In the genomic region with DNA sequence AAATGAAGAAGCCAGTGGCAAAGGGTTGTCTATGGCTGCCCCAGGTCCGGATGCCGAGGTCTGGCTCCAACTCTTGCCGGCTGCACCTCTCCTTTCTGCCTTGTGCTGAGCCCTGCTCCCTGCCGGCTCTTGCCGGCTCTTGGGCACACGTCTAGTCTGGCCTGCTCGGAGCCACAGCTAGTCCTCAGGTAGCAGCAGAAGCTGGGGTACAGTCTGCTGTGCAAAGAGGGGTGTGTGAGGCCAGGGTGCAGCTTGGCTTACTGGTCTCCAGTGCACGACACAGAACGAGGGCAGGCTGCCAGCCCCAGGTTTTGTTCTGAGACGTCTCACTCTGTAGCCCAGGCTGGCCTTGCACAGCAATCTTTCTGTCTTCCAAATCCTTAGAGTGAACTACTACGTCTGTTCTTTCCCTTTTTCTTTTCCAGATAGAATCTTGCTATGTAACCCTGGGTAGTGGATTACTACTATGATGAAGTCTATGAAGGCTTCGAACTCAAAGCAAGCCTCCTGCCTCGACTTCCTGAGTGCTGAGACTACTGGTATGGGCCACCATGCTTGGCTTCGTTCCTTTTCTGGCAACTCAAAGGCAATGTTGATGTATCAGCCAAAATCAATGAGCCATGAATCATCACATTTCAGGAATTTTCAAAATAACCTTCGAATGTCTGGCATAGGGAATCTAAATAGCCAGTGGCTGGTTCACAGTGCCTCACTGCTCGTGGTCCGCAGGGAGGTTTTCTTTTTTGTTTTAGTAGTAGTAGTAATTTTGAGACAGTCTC, we compare ENCODE assay signal across 9 mouse cellular contexts. TPM values are rescaled to one million over a fixed set of nuclear protein-coding genes. Genes with fewer than 3 reads are reported as not detected.
DNase-seq lines count a peak whose midpoint lies in the region; ATAC-seq and TF ChIP-seq lines count a peak whose summit lies in the region.
"Had no signal": no experiment of that assay in that cellular context is flagged by ENCODE, and none has a peak within 500 bp of the region (broad histone marks: within the 10 kb centered on the region; RNA-seq: fewer than 3 reads in every experiment).

No protein-coding gene starts in this region.

- intact Hi-C loops in left cerebral cortex, postnatal 14 days (cut with DNase I) = no loop called here

- peak overlapping the region; percentile 48; the same call in 1 of the 2 replicates for H3K27ac ChIP-seq in lung, embryonic 15.5 days
- peak overlapping the region; percentile 98 for H3K27ac ChIP-seq in cerebellum, adult 2 months (ENCODE audit: insufficient read depth, low read length)
- H3K27ac ChIP-seq in forebrain, embryonic 14.5 days (ENCODE audit: low read depth, low read length) = peak overlapping the region; percentile 88
- peak overlapping the region; percentile 93 for H3K27ac ChIP-seq in macrophage

- H3K4me2 ChIP-seq in lung, embryonic 15.5 days = no peak overlapping the region
- H3K4me2 ChIP-seq in forebrain, embryonic 14.5 days (ENCODE audit: low read length) = no peak overlapping the region

- DNase-seq in lung, adult 2 months = no peak
- DNase-seq in cerebellum, adult 2 months = peak in 1 of 2 experiments; percentile 70
- no peak for DNase-seq in forebrain, embryonic 14.5 days (ENCODE audit: low spot score)
- no peak for DNase-seq in right cerebral cortex, postnatal 25 days
- no peak for DNase-seq in MN1 (ENCODE audit: low spot score)
- DNase-seq in left cerebral cortex, postnatal 14 days (ENCODE audit: low spot score in 2 of 2) = no peak
- DNase-seq: right cerebral cortex, postnatal 4 days had no signal

- peaks cover 10% of the 10 kb centered on the region for H3K36me3 ChIP-seq in lung, embryonic 15.5 days
- H3K36me3 ChIP-seq in forebrain, embryonic 14.5 days (ENCODE audit: control insufficient read depth, insufficient read depth, low read length) = peaks cover 23% of the 10 kb centered on the region
- H3K36me3 ChIP-seq in macrophage (ENCODE audit: inconsistent target) = no peaks in the 10 kb centered on the region

- no peak for ATAC-seq in lung, embryonic 15.5 days (ENCODE audit: borderline replicate concordance, extremely low read depth, low FRiP score, low TSS enrichment)
- ATAC-seq in forebrain, embryonic 14.5 days = no peak

- H3K9ac ChIP-seq in lung, embryonic 15.5 days = no peak overlapping the region
- no peak overlapping the region for H3K9ac ChIP-seq in forebrain, embryonic 14.5 days (ENCODE audit: low read length)

- 79% methylated on average over 17 of the region's 17 CpGs for WGBS in lung, embryonic 15.5 days
- WGBS in lung, adult 2 months = 74% methylated on average over 17 of the region's 17 CpGs
- 21% methylated on average over 17 of the region's 17 CpGs for WGBS in cerebellum, adult 2 months
- WGBS in forebrain, embryonic 14.5 days = 80% methylated on average over 17 of the region's 17 CpGs
- WGBS in macrophage (ENCODE audit: missing documents) = 70% methylated on average over 17 of the region's 17 CpGs

- H3K79me2 ChIP-seq in macrophage (ENCODE audit: inconsistent target) = peaks cover 100% of the 10 kb centered on the region

- H3K27me3 ChIP-seq in lung, embryonic 15.5 days = no peaks in the 10 kb centered on the region
- no peaks in the 10 kb centered on the region for H3K27me3 ChIP-seq in cerebellum, adult 2 months (ENCODE audit: control insufficient read depth, insufficient read depth, low read length)
- H3K27me3 ChIP-seq in forebrain, embryonic 14.5 days (replicated peaks; ENCODE audit: control insufficient read depth, insufficient read depth, low read length) = no peaks in the 10 kb centered on the region

- peaks cover 22% of the 10 kb centered on the region for H3K4me1 ChIP-seq in lung, embryonic 15.5 days
- peaks cover 16% of the 10 kb centered on the region for H3K4me1 ChIP-seq in lung, adult 2 months (ENCODE audit: control insufficient read depth, insufficient read depth, low read length)
- peaks cover 50% of the 10 kb centered on the region for H3K4me1 ChIP-seq in cerebellum, adult 2 months (ENCODE audit: control insufficient read depth, insufficient read depth, low read length)
- H3K4me1 ChIP-seq in forebrain, embryonic 14.5 days (ENCODE audit: control insufficient read depth, insufficient read depth, low read length) = 0 out of 2 replicates have a peak, but pooled peaks cover 3% of the 10 kb centered on the region

- no peak for TF ChIP-seq CTCF in lung, adult 2 months (IDR thresholded peaks at IDR 0.05; ENCODE audit: insufficient read depth, low read length)
- no peak for TF ChIP-seq CTCF in cerebellum, adult 2 months (IDR thresholded peaks at IDR 0.05; ENCODE audit: borderline replicate concordance, insufficient read depth, low read depth, low read length)

- no peaks in the 10 kb centered on the region for H3K9me3 ChIP-seq in lung, embryonic 15.5 days
- no peaks in the 10 kb centered on the region for H3K9me3 ChIP-seq in forebrain, embryonic 14.5 days (replicated peaks; ENCODE audit: control insufficient read depth, low read length)

- TF ChIP-seq POLR2A in lung, adult 2 months (IDR thresholded peaks at IDR 0.05; ENCODE audit: borderline replicate concordance, extremely low read depth, low read depth, low read length) = no peak
- TF ChIP-seq POLR2A in cerebellum, adult 2 months (IDR thresholded peaks at IDR 0.05; ENCODE audit: borderline replicate concordance, insufficient read depth, low read length) = no peak

- no peak overlapping the region for H3K4me3 ChIP-seq in lung, embryonic 15.5 days
- H3K4me3 ChIP-seq in lung, adult 2 months (replicated peaks; ENCODE audit: extremely low read depth, low read depth, low read length) = no peak overlapping the region
- H3K4me3 ChIP-seq in cerebellum, adult 2 months (replicated peaks; ENCODE audit: insufficient read depth, low read depth, low read length) = peak overlapping the region; percentile 10
- no peak overlapping the region for H3K4me3 ChIP-seq in forebrain, embryonic 14.5 days (ENCODE audit: low read depth, low read length)
- H3K4me3 ChIP-seq in macrophage (ENCODE audit: inconsistent target) = no peak overlapping the region

RNA-seq across cellular contexts. Expression of a gene that starts 4.9 kb away (rescaled TPM):
- polyA plus RNA-seq in lung, embryonic 15.5 days (2015; fragmentation: Nextera tagmentation; extraction: Ambion mirVana) = 13.0 and 13.9 TPM in 2 replicates
- polyA plus RNA-seq in lung, adult 2 months (2012; rRNA removed) = 82.2 and 125 TPM in 2 replicates
- 19.9 and 21.0 TPM in 2 replicates for polyA plus RNA-seq in cerebellum, adult 2 months (2012; rRNA removed)
- polyA plus RNA-seq in forebrain, embryonic 14.5 days (2014; fragmentation: Nextera tagmentation; extraction: Ambion mirVana) = 1.8 and 2.7 TPM in 2 replicates
- total RNA-seq in macrophage (2018; cell fraction: chromatin; rRNA removed) = 100 to 1,000 TPM in 24 of 26 experiments, 10 to 100 TPM in 2; 88.0 to 236 (median 160) TPM
- total RNA-seq in macrophage (2018; cell fraction: cytosol; rRNA removed) = 100 to 1,000 TPM; 107 to 189 (median 138) TPM
- total RNA-seq in macrophage (2018; cell fraction: nucleus; rRNA removed) = 100 to 1,000 TPM in 25 of 26 experiments, 10 to 100 TPM in 1; 88.8 to 249 (median 167) TPM
- 88.1 to 116 TPM (median 99.9 TPM) in 3 replicates for polyA plus RNA-seq in macrophage (2018)
- 1 to 10 TPM; 4.9 to 5.1 TPM for total RNA-seq in left cerebral cortex, postnatal 14 days (2021)

RNA-seq across cellular contexts. Expression of a gene that starts 6.8 kb away (rescaled TPM):
- polyA plus RNA-seq in lung, embryonic 15.5 days (2015; fragmentation: Nextera tagmentation; extraction: Ambion mirVana) = not detected in 2 replicates
- 2.6 and 2.8 TPM in 2 replicates for polyA plus RNA-seq in lung, adult 2 months (2012; rRNA removed)
- 2.8 and 5.2 TPM in 2 replicates for polyA plus RNA-seq in cerebellum, adult 2 months (2012; rRNA removed)
- 0.34 and 0.74 TPM in 2 replicates for polyA plus RNA-seq in forebrain, embryonic 14.5 days (2014; fragmentation: Nextera tagmentation; extraction: Ambion mirVana)
- total RNA-seq in macrophage (2018; cell fraction: chromatin; rRNA removed) = 1 to 10 TPM in 20 of 26 experiments, not detected in 6; 1.9 to 9.3 (median 4.3) TPM
- total RNA-seq in macrophage (2018; cell fraction: cytosol; rRNA removed) = 1 to 10 TPM in 13 of 26 experiments, under 1 TPM in 7, not detected in 6; 0.32 to 3.0 (median 1.8) TPM
- total RNA-seq in macrophage (2018; cell fraction: nucleus; rRNA removed) = 10 to 100 TPM in 2 of 26 experiments, 1 to 10 TPM in 14, not detected in 10; 1.2 to 14.7 (median 3.1) TPM
- polyA plus RNA-seq in macrophage (2018) = 1.4 to 5.2 TPM in 2 of 3 replicates, not detected in the other
- total RNA-seq in left cerebral cortex, postnatal 14 days (2021) = not detected

RNA-seq across cellular contexts. Expression of a gene that starts 7.7 kb away (rescaled TPM):
- polyA plus RNA-seq in lung, embryonic 15.5 days (2015; fragmentation: Nextera tagmentation; extraction: Ambion mirVana) = 63.5 and 86.1 TPM in 2 replicates
- polyA plus RNA-seq in lung, adult 2 months (2012; rRNA removed) = 5.7 and 7.5 TPM in 2 replicates
- 91.6 and 105 TPM in 2 replicates for polyA plus RNA-seq in cerebellum, adult 2 months (2012; rRNA removed)
- 22.3 and 25.1 TPM in 2 replicates for polyA plus RNA-seq in forebrain, embryonic 14.5 days (2014; fragmentation: Nextera tagmentation; extraction: Ambion mirVana)
- 10 to 100 TPM in 4 of 26 experiments, 1 to 10 TPM in 5, not detected in 17; 2.7 to 16.1 (median 9.6) TPM for total RNA-seq in macrophage (2018; cell fraction: chromatin; rRNA removed)
- 10 to 100 TPM in 20 of 26 experiments, 1 to 10 TPM in 6; 4.4 to 37.7 (median 16.9) TPM for total RNA-seq in macrophage (2018; cell fraction: cytosol; rRNA removed)
- 10 to 100 TPM in 6 of 26 experiments, 1 to 10 TPM in 7, not detected in 13; 1.5 to 20.5 (median 7.7) TPM for total RNA-seq in macrophage (2018; cell fraction: nucleus; rRNA removed)
- polyA plus RNA-seq in macrophage (2018) = 1.1 to 15.9 TPM (median 13.4 TPM) in 3 replicates
- total RNA-seq in left cerebral cortex, postnatal 14 days (2021) = 10 to 100 TPM; 14.5 to 19.3 TPM

RNA-seq across cellular contexts. Expression of a gene that starts 11.4 kb away (rescaled TPM):
- polyA plus RNA-seq in lung, embryonic 15.5 days (2015; fragmentation: Nextera tagmentation; extraction: Ambion mirVana) = 23.7 and 46.1 TPM in 2 replicates
- 26.5 and 38.8 TPM in 2 replicates for polyA plus RNA-seq in lung, adult 2 months (2012; rRNA removed)
- polyA plus RNA-seq in cerebellum, adult 2 months (2012; rRNA removed) = 362 and 365 TPM in 2 replicates
- 65.0 and 68.5 TPM in 2 replicates for polyA plus RNA-seq in forebrain, embryonic 14.5 days (2014; fragmentation: Nextera tagmentation; extraction: Ambion mirVana)
- 10 to 100 TPM in 15 of 26 experiments, 1 to 10 TPM in 9, under 1 TPM in 1, not detected in 1; 0.36 to 36.4 (median 12.7) TPM for total RNA-seq in macrophage (2018; cell fraction: chromatin; rRNA removed)
- total RNA-seq in macrophage (2018; cell fraction: cytosol; rRNA removed) = 10 to 100 TPM in 22 of 26 experiments, 1 to 10 TPM in 4; 1.8 to 40.9 (median 20.4) TPM
- 10 to 100 TPM in 21 of 26 experiments, 1 to 10 TPM in 5; 7.5 to 42.8 (median 18.3) TPM for total RNA-seq in macrophage (2018; cell fraction: nucleus; rRNA removed)
- 15.3 to 31.9 TPM (median 18.2 TPM) in 3 replicates for polyA plus RNA-seq in macrophage (2018)
- total RNA-seq in left cerebral cortex, postnatal 14 days (2021) = 10 to 100 TPM; 33.6 to 43.7 TPM

RNA-seq across cellular contexts. Expression of a gene that starts 11.5 kb away (rescaled TPM):
- polyA plus RNA-seq in lung, embryonic 15.5 days (2015; fragmentation: Nextera tagmentation; extraction: Ambion mirVana) = 3.0 and 3.9 TPM in 2 replicates
- polyA plus RNA-seq in lung, adult 2 months (2012; rRNA removed) = 8.1 and 9.8 TPM in 2 replicates
- 600 and 672 TPM in 2 replicates for polyA plus RNA-seq in cerebellum, adult 2 months (2012; rRNA removed)
- polyA plus RNA-seq in forebrain, embryonic 14.5 days (2014; fragmentation: Nextera tagmentation; extraction: Ambion mirVana) = 13.7 and 20.1 TPM in 2 replicates
- total RNA-seq in macrophage (2018; cell fraction: chromatin; rRNA removed) = 1 to 10 TPM in 3 of 26 experiments, under 1 TPM in 10, not detected in 13; 0.21 to 3.0 (median 0.60) TPM
- total RNA-seq in macrophage (2018; cell fraction: cytosol; rRNA removed) = not detected
- 1 to 10 TPM in 2 of 26 experiments, under 1 TPM in 9, not detected in 15; 0.30 to 1.6 (median 0.85) TPM for total RNA-seq in macrophage (2018; cell fraction: nucleus; rRNA removed)
- not detected in 3 replicates for polyA plus RNA-seq in macrophage (2018)
- total RNA-seq in left cerebral cortex, postnatal 14 days (2021) = 100 to 1,000 TPM; 165 to 186 TPM

Comparison
In these comparisons a context has a peak if more than half of its experiments do, and no peak if none do; other contexts are left out.
1. H3K27ac ChIP-seq: peak in every context shown above with its lines; median percentile 98 in cerebellum, adult 2 months; 93 in macrophage; 88 in forebrain, embryonic 14.5 days; 48 in lung, embryonic 15.5 days.